ENCODE assay signal across 19 mouse cellular contexts in genomic region chr10:68172906-68173305, GRCm38 (mm10).
DNase-seq lines count a peak whose midpoint lies in the region; ATAC-seq lines count a peak whose summit lies in the region.
"Had no signal": no experiment of that assay in that cellular context is flagged by ENCODE, and none has a peak within 500 bp of the region (broad histone marks: within the 10 kb centered on the region; RNA-seq: fewer than 3 reads in every experiment).

No protein-coding gene starts in this region.

- no peaks in the 10 kb centered on the region for H3K36me3 ChIP-seq in midbrain, embryonic 11.5 days (ENCODE audit: control insufficient read depth, insufficient read depth, low read length)
- H3K36me3 ChIP-seq in midbrain, embryonic 15.5 days (replicated peaks): no peaks in the 10 kb centered on the region
- H3K36me3 ChIP-seq: G1E had no signal

- H3K27ac ChIP-seq in midbrain, embryonic 11.5 days (ENCODE audit: low read depth, low read length): no peak overlapping the region
- H3K27ac ChIP-seq in midbrain, embryonic 15.5 days: no peak overlapping the region

- no peak for ATAC-seq in midbrain, embryonic 11.5 days (ENCODE audit: low FRiP score)
- no peak for ATAC-seq in midbrain, embryonic 15.5 days (replicated peaks)
- ATAC-seq: activated CD4-positive, CD25-positive, alpha-beta regulatory T cell, adult 4 months; CD4-positive, CD25-positive, alpha-beta regulatory T cell, adult 4 months; Patski had no signal

- H3K9me3 ChIP-seq in midbrain, embryonic 11.5 days (ENCODE audit: control insufficient read depth, low read length): no peaks in the 10 kb centered on the region
- no peaks in the 10 kb centered on the region for H3K9me3 ChIP-seq in midbrain, embryonic 15.5 days

- WGBS in midbrain, embryonic 11.5 days: 98% methylated on average over 4 of the region's 4 CpGs
- WGBS in midbrain, embryonic 15.5 days: 95% methylated on average over 4 of the region's 4 CpGs

- H3K9ac ChIP-seq in midbrain, embryonic 11.5 days (ENCODE audit: low read length): no peak overlapping the region
- no peak overlapping the region for H3K9ac ChIP-seq in midbrain, embryonic 15.5 days

- peak; percentile 75 for DNase-seq in heart, adult 11 months
- DNase-seq in heart, adult 9 months (ENCODE audit: low spot score in 2 of 2): no peak
- peak; percentile 64 for DNase-seq in midbrain, embryonic 11.5 days (ENCODE audit: low spot score, missing footprints)
- DNase-seq: adrenal gland, adult 2 months; adrenal gland, adult 8-10 months; adrenal gland, postnatal 10 days; adrenal gland, postnatal 14 days; adrenal gland, postnatal 25 days; adrenal gland, postnatal 36 days; B cell, adult 2 months; cerebellum, adult 11 months; cerebellum, adult 11-12 months; cerebellum, adult 18-20 months had no signal

- H3K27me3 ChIP-seq in midbrain, embryonic 11.5 days (ENCODE audit: control insufficient read depth, insufficient read depth, low read length): no peaks in the 10 kb centered on the region
- H3K27me3 ChIP-seq in midbrain, embryonic 15.5 days (replicated peaks): no peaks in the 10 kb centered on the region
- H3K27me3 ChIP-seq: CH12.LX, Patski had no signal

- H3K4me1 ChIP-seq in midbrain, embryonic 11.5 days (ENCODE audit: control insufficient read depth, insufficient read depth, low read length): no peaks in the 10 kb centered on the region
- H3K4me1 ChIP-seq in midbrain, embryonic 15.5 days: no peaks in the 10 kb centered on the region; the same call in 1 of the 2 replicates

- H3K4me3 ChIP-seq in midbrain, embryonic 11.5 days (ENCODE audit: low read depth, low read length): no peak overlapping the region
- no peak overlapping the region for H3K4me3 ChIP-seq in midbrain, embryonic 15.5 days

- no peak overlapping the region for H3K4me2 ChIP-seq in midbrain, embryonic 11.5 days
- H3K4me2 ChIP-seq in midbrain, embryonic 15.5 days: no peak overlapping the region

Comparison
In these comparisons a context has a peak if more than half of its experiments do, and no peak if none do; other contexts are left out.
1. DNase-seq: peak in heart, adult 11 months (single experiment) and midbrain, embryonic 11.5 days (single experiment); none in heart, adult 9 months (0 of 2).